Mouse (Mus musculus) ovary, postnatal 36 days (tissue): ENCODE measurements around the gene Aoc1.

Source experiments
- DNase-seq: peaks from one replicate; pipeline ENCODE4 v3.0.0; 2022; ENCODE audit warnings: low spot score, mixed read lengths

The Aoc1 gene

DNA sequence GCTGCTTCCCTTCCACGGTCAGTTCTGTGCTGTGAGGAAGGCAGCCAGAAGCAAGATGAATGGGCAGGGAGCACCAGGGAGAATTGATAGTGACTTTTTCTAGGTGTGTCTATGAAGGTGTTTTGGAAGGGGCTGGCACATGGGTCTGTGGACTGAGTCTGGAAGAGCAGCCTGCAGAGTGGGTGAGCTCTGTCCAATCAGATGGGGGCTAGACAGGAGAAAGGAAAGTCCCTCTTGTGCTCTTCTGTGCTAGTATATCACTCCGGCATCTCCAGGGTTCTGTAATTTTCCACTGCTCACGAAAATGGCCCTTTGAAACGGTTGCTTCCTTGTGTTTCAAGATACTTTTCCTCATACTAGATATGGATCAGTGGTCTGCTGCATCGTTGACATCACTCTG is at the start of gene Aoc1:
TSS of gene Aoc1 (plus strand) at position 301 of the 400 bp plus-strand sequence.
- no peak for DNase-seq

DNA sequence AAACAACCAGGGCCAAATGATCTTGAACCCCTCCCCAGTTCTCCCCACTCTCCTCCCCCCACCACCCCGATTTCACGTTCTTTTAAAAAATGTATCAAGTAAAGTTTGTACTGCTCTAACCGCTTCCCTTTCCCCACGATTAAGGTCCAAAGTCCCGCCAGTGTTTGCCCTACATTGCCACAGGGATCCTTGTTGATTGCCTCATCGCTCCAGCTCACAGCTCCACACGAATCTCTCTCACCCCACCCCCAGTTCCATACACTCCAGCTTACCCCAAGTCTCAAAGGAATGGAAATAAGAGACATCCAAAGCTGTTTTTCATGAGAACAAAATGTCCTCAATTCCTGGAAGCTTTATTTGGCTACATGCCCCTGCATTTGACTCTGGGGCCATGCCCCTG is 47.7 kb upstream of the Aoc1 start:
- DNase-seq, result no peak

DNA sequence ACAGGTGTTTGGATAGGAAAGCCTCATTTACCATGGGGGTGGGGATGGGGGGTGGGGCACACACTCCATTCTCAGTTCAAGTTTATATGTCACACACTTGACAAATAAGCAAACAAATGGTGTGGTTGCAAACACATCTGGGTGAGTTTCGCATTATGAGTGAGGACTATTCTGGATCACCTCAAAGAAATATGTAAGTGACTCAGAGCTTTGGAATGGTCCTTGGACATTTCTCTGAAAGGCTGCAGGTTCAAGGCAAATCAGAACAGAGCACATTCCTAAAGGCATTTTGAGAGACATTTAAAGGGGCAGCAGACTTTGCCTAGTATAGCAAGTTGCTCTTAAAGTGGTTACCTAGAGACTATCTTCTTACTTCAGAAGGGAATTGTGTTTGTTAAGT is 43.7 kb upstream of the Aoc1 start:
- no peak for DNase-seq

- no peak for DNase-seq
Observed at GRCm38 (mm10) chr6:48829651-48830050, 43.0 kb upstream of the Aoc1 start.

DNA sequence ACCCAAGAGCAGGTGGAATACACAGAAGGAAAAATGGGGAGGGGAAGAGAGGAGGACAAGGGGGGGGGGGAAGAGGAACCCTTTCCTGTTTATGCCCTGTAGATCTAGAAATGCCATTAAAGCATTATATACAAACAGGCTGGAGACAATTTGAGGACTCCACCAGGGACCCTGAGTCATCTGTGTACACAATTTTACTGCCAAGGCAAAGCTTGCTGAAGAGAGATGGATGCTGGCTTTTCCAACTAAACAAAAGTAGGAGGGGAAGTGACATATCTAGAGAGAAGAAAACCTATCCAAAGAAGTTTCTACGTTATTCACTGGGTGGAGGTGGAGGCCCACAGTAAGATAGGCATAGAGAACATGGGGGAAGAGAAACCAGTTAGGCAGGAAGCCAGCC is 42.5 kb upstream of the Aoc1 start:
- no peak for DNase-seq

DNA sequence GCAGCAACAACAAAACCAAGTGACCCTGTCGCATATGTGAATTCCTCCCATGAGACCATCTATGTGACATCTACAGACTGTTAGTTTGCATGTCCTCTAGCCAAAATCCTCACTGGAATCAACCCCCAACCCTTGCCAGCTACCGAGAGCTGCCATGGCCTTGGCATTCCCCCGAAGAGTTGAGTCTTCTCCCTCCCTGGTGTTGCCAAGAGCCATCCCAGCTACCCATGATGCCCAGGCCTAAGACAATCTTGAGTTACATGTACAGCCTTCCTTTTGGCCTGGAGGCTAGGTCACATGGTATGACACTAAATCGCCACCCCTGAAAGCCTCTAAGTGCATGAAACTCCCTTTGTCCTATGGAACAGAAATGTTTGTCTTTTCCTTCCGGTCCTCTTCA is 41.6 kb upstream of the Aoc1 start:
- no peak for DNase-seq

DNA sequence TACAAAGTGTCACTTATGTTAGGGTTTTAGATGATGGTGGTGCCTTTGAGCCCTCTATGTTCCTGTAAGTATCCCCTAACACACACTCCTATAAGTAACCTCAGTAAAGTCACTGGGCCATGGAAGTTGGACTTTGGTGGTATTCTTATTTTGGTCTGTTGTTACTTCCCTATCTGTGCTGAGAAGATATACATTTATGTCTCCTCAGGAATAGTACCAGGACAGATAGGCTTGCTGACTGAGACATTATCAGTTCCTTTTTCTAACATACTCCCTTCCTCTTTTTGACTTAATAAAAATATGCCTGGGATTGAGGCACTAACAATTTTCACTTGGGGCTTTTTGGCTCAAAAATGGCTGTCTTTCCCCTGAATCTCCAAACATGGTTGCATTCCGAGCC is 40.3 kb upstream of the Aoc1 start:
- no peak for DNase-seq

DNA sequence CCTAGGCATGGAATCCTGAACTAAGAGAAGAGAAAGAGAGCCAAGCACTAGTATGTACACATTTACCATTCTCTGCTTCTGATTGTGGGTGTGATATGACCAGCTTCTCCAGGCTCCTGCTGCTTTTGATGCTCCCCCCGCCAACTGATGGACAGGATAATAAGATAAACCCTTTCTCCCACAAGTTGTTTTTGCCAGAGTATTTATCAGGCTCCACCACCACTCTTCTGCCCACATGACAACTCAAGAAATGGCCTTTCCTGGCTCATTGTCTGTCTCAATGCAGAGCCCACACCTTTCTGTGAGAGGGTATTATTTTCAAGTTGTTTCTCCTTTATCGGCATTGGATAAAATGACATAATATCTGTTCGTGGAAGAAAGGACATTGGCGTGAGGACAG is 39.2 kb upstream of the Aoc1 start:
- DNase-seq, result no peak

- DNase-seq, result no peak
Observed at GRCm38 (mm10) chr6:48835241-48835640, 37.5 kb upstream of the Aoc1 start.

DNA sequence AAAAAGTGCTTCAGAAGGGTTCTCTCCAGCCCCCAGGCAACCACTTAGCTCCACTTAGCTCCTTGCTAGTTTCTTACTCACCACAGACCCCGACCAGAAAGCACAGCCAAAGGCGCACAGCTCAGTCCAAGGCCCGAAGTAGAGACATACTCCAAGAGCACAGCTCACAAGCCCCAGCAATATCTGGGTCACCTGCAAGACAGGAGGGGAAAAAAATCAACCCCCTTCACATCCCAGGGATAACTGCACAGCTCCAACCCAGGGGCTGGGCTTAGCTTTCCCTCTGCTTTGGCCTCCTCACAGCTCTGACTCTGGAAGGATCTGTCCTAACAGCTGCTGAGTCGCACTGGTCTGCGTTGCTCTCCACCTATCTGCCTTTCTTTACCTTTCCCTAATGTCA is 36.5 kb upstream of the Aoc1 start:
- no peak for DNase-seq

- no peak for DNase-seq
Observed at GRCm38 (mm10) chr6:48837516-48837915, 35.2 kb upstream of the Aoc1 start.

GRCm38 (mm10) chr6:48838321-48839080 is 34.2 kb upstream of the Aoc1 start:
- no peak for DNase-seq

DNA sequence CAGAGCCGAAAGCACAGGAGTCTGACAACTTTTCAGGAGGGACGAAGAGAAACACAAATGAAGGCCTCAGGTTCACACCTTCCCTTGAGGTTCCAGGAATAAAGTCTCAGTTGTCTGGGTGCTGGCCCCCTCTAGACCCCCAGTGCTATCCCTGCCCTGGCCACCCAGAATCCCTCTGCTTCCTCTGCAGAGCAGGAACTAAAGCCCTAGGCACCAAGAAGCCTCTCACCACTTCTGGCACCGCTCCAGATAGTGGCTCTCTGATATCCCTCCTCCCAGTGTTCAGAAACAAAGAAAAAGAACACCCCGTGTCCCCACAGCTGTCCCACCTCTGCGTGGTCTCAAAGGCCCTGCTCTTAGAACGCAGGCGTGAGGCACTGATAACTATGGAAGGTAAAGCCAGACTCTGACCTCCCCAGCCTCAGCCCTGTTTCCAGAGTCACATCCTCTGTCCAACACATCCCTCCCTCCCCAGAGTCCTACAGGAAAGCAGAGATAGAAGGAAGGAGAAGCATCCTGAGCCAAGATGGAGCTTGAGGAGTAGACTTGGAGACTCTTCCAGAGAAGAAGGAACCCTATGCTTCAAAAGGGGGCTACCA is 32.2 kb upstream of the Aoc1 start, which contains the start of gene Tmem176a:
TSS of gene Tmem176a (plus strand) at position 549 of the 599 bp plus-strand sequence.
- DNase-seq, result peak; percentile 56

GRCm38 (mm10) chr6:48840973-48841625 is 31.6 kb upstream of the Aoc1 start, which contains the start of gene Tmem176b:
TSS of gene Tmem176b (minus strand) at chr6:48841496.
- DNase-seq, result peak; percentile 94

DNA sequence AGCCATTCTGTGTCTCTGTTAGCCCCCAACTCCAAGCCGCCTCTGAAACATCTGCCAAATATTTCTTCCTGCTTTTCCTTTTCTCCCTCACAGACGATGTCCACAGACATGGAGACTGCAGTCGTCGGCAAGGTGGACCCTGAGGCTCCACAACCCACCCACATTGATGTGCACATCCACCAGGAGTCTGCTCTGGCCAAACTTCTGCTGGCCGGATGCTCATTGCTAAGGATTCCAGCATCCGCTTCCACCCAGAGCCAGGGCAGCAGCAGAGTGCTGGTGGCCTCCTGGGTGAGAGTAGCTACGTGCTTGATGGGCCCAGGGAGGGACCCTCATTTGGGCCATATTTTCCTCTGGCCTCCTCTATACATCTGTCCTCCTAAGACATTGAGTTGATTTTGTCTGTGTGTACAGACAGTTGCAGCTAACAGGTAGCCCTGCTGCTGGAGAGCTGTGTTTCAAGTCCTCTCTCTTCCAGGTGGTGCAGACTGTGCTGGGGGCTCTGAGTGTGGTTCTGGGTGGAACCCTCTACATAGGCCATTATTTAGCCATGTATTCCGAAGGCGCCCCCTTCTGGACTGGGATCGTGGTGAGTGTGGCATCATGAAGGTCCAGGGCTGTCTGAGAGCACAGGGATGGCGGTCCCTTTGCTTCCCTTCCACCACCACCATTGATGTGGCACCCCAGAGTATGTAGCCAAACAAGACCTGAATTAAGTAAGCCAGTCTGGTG is 30.4 kb upstream of the Aoc1 start:
- DNase-seq, result peak; percentile 57

- DNase-seq, result no peak
Observed at GRCm38 (mm10) chr6:48845086-48845485, 27.6 kb upstream of the Aoc1 start.

DNA sequence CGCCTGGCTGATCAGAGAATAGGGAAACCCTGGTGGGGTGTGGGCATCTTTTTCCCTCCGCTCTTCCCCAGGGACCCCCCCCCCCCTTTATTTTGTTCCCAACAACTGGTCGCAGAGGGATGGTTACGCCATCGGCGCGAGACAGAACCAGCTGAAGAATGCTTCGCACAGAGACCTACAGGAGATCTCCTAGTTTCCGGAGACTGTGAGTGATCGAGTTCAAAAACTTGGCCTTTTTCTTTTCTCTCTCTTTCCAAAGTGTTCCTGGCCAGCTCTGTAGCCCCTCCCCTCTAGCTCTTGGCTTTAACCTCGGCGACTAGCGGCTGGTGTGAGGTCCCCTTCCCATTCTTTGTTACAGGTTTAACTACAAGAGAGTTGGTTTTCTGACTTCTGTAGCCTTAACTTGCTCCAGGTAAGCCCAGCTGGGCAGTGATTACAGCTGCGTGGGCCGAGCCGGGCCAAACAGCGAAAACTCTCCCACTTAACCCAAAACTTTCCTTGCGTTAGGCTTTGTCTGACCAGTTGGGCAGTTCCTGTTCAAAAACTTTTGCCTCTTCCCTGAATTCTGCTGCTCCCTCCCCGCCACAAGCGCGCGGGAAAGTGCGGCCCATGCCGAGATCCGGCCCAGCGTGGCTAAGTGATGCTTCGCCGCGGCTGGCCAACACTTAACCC is 20.7 kb upstream of the Aoc1 start:
- DNase-seq, result peak; percentile 66

DNA sequence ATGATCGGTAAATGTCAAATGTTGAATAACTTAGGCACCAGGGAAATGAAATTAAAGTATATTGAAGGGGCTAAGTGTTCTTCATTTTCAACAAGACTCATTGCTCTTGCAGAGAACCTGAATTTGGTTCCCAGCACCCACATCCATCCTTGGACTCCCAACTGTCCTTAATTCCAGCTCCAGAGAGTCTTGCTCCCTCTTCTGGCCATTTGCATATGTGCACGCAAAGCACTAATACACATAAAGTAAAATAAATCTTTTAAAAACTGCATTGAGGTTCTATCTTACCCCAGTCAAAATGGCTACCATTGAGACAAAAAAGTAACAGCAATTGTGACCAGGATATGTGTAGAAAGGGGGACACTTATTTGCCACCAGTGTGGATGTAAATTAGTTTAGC is 18.5 kb upstream of the Aoc1 start:
- DNase-seq, result no peak

DNA sequence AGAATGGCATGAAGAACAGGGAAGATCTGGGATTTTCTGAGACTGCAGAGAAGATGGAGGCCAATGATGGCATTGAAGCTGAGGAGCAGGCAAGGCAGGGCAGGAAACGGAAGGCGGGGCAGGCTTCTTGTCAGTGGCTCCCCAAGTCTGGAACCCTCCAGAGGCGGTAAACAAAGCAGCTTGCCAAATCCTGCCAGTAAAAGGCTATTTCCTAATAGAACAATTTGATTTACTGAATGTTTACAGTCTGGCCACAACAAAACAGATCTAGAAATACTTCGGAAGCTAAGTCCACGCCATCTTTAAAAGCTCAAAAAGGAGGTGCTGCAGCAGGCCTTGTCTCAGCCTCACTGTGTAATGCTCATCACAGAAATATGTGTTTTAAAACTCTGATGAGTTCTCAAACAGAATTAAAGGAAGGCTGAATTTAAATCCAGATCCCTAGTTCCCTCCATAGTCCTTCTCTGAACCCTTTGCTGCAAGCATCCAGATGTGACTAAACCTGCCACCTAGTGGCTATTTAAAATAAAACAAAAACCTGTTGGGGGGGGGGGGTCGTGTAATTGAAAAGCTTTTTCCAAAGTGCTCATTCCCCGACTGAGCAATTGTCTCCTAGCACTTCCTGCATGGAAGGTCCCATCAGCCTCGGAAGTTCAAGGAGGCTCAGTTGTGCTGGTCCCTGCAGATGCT is 14.9 kb upstream of the Aoc1 start:
- no peak for DNase-seq

DNA sequence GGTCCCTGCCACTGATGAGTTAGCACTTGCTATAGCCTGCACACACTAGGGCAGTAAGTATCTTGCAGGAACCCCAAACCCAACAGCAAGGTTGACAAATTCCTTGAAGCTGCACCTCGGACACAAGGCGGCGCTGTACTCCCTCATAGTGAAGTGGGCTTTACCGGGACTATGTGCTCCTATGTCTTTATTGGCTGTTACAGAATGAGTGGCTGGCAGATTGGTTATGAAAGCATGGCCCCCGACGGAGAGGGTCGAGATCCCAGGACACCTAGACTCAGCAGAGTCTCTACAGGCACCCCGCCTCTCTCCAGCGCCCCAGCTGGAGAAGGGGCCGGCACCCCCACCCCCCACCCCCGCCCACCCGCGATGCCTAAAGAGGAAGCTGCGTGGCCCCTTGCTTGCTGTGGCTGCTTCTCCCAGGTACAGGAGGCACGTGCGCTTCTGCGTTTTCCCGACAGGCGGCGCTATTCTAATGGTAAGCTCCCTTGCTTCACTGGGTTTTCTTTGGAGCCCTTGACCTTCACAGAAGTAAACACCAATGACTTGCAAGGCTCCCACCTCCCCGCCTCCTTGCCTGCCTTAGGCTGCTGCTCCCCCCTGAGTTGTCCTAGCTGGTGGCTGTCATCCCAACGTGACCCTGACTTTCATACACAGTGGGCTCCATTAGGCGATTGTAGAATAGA is 12.4 kb upstream of the Aoc1 start:
- peak; percentile 76 for DNase-seq

DNA sequence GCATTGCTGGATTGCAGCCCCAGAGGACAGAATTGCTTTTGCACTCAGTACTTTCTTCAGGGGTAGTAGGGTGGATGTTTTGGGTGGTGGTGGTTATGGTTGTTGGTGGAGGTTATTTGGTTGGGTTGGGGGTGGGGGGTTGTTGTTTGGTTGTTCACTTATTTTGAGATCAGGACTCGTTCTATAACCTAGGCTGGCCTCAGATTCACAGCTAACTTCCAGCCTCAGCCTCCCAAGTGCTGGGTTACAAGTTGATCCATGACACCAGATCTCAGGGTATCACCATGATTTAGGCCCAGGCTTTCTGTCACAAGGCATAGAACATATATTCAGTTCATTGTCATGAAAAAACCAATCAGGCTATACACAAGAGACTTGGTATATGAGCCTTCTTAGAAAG is 11.8 kb upstream of the Aoc1 start:
- no peak for DNase-seq
